Mouse (Mus musculus): ENCODE measurements around the gene Mcrip2. TPM values are rescaled to one million over a fixed set of nuclear protein-coding genes. Genes with fewer than 3 reads are reported as not detected.

Gene Mcrip2
- total and polyA plus RNA-seq, 3 experiments, result 1.4 to 16.1 (median 1.7) TPM

- Histone ChIP-seq H3K9me3 (replicated peaks; ENCODE audit: low read length) (no peaks in the 10 kb centered on the region), H3K27me3 (replicated peaks) (no peaks in the 10 kb centered on the region), H3K27ac (ENCODE audit: insufficient read depth, low read depth) (no peak overlapping the region), H3K9ac (ENCODE audit: insufficient read depth, low read depth) (no peak overlapping the region), H3K79me2 (replicated peaks; ENCODE audit: control insufficient read depth, extremely low read depth, insufficient read depth, poor library complexity, severe bottlenecking) (no peaks in the 10 kb centered on the region), H3K4me1 (ENCODE audit: control insufficient read depth in 1 of 2, insufficient read depth in 2 of 2) (peaks cover 0 to 5% of the 10 kb centered on the region in 2 experiments; a peak in 1 of 4 replicates), H3K36me3 (replicated peaks in 1 of 2; ENCODE audit: control insufficient read depth in 1 of 2, insufficient read depth in 1 of 2, low read length in 1 of 2) (peaks cover 56 to 96% of the 10 kb centered on the region in 2 experiments), H3K4me3 (replicated peaks in 1 of 3; ENCODE audit: low read depth in 2 of 3, low read length in 2 of 3, poor library complexity in 1 of 3) (no peak overlapping the region), H3K4me2 (ENCODE audit: insufficient read depth, low read depth, poor library complexity, severe bottlenecking) (no peak overlapping the region)
- in situ Hi-C loops (cut with MboI; ENCODE audit: low pct_ligation_motif_present, low pct_unique_long_range_greater_than_20kb, low sequenced_read_pairs), result loop anchor here (5.0 kb wide), 3 partner anchors 33 to 208 kb away; partner anchors contain the start of genes Decr2 and Rab40c
- dilution Hi-C loops (cut with MboI; ENCODE audit: extremely low pct_ligation_motif_present, extremely low pct_unique_long_range_greater_than_20kb, low sequenced_read_pairs), result no loop called here
- TF ChIP-seq MAFK (IDR thresholded peaks at IDR 0.05; ENCODE audit: insufficient replicate concordance, low read length) (no peak), GABPA (IDR thresholded peaks at IDR 0.05; ENCODE audit: insufficient replicate concordance, low read depth, low read length) (no peak), CTCF (conservative IDR thresholded peaks at IDR 0.05 in 1 of 2, IDR thresholded peaks at IDR 0.05 in 1 of 2; ENCODE audit: low read depth in 2 of 2, low read length in 2 of 2) (peak in 1 of 2 experiments; percentile 36; a peak in 2 of 4 replicates), MAX (IDR thresholded peaks at IDR 0.05; ENCODE audit: low read length) (no peak), USF1 (IDR thresholded peaks at IDR 0.05; ENCODE audit: low read depth, low read length) (no peak), TCF12 (IDR thresholded peaks at IDR 0.05; ENCODE audit: low read depth, low read length) (no peak)
- no peak for DNase-seq (ENCODE audit: extremely low read depth)
These were observed 15.3 kb upstream of the Mcrip2 start for GRCm38 (mm10) chr17:25883824-25884223.

- in situ Hi-C loops (cut with MboI; ENCODE audit: low pct_ligation_motif_present, low pct_unique_long_range_greater_than_20kb, low sequenced_read_pairs), result loop anchor here (5.0 kb wide), 3 partner anchors 34 to 209 kb away; partner anchors contain the start of genes Decr2 and Rab40c
- Histone ChIP-seq H3K27ac (ENCODE audit: insufficient read depth, low read depth) (no peak overlapping the region), H3K36me3 (replicated peaks in 1 of 2; ENCODE audit: control insufficient read depth in 1 of 2, insufficient read depth in 1 of 2, low read length in 1 of 2) (peaks cover 61 to 98% of the 10 kb centered on the region in 2 experiments), H3K27me3 (replicated peaks) (no peaks in the 10 kb centered on the region), H3K9me3 (replicated peaks; ENCODE audit: low read length) (no peaks in the 10 kb centered on the region), H3K4me2 (ENCODE audit: insufficient read depth, low read depth, poor library complexity, severe bottlenecking) (no peak overlapping the region), H3K79me2 (replicated peaks; ENCODE audit: control insufficient read depth, extremely low read depth, insufficient read depth, poor library complexity, severe bottlenecking) (no peaks in the 10 kb centered on the region), H3K4me1 (ENCODE audit: control insufficient read depth in 1 of 2, insufficient read depth in 2 of 2) (peaks cover 0 to 5% of the 10 kb centered on the region in 2 experiments; a peak in 1 of 4 replicates), H3K9ac (ENCODE audit: insufficient read depth, low read depth) (no peak overlapping the region), H3K4me3 (replicated peaks in 1 of 3; ENCODE audit: low read depth in 2 of 3, low read length in 2 of 3, poor library complexity in 1 of 3) (no peak overlapping the region)
- DNase-seq (ENCODE audit: extremely low read depth), result no peak
- TF ChIP-seq TCF12 (IDR thresholded peaks at IDR 0.05; ENCODE audit: low read depth, low read length), result no peak
- TF ChIP-seq ETS1 (conservative IDR thresholded peaks at IDR 0.05; ENCODE audit: low read depth, low read length), result no peak
- TF ChIP-seq CHD2 (IDR thresholded peaks at IDR 0.05; ENCODE audit: low read length), result no peak
- no peak for TF ChIP-seq MEF2A (IDR thresholded peaks at IDR 0.05; ENCODE audit: borderline replicate concordance, low read depth, low read length)
- TF ChIP-seq EP300 (IDR thresholded peaks at IDR 0.05; ENCODE audit: low read length), result no peak
- no peak for TF ChIP-seq USF1 (IDR thresholded peaks at IDR 0.05; ENCODE audit: low read depth, low read length)
- TF ChIP-seq TBP (conservative IDR thresholded peaks at IDR 0.05; ENCODE audit: low read depth, low read length), result no peak
- no peak for TF ChIP-seq PAX5 (IDR thresholded peaks at IDR 0.05; ENCODE audit: low read length)
- TF ChIP-seq USF2 (conservative IDR thresholded peaks at IDR 0.05; ENCODE audit: low read depth, low read length), result no peak
- no peak for TF ChIP-seq NRF1 (IDR thresholded peaks at IDR 0.05; ENCODE audit: low read depth, low read length)
- no peak for TF ChIP-seq CHD1 (IDR thresholded peaks at IDR 0.05; ENCODE audit: low read depth, low read length)
- dilution Hi-C loops (cut with MboI; ENCODE audit: extremely low pct_ligation_motif_present, extremely low pct_unique_long_range_greater_than_20kb, low sequenced_read_pairs), result no loop called here
These were observed 14.7 kb upstream of the Mcrip2 start for GRCm38 (mm10) chr17:25883268-25883667.
